Mouse (Mus musculus) cortical plate, adult 2 months (tissue): ENCODE data around the gene Tmc3. TPM values are rescaled to one million over a fixed set of nuclear protein-coding genes. Genes with fewer than 3 reads are reported as not detected.

Source experiments
- H3K27ac ChIP-seq: fragments of 200-500 bp; 2 replicates; pipeline ENCODE4 v1.5.1; 2012; ENCODE audit warnings: low read length, control low read depth, inconsistent platforms; ENCODE audit not compliant: insufficient read depth
- H3K4me1 ChIP-seq: fragments of 200-500 bp; 2 replicates; pipeline ENCODE4 v1.6.1; 2011; ENCODE audit warnings: low read length; ENCODE audit not compliant: control insufficient read depth, insufficient read depth
- H3K4me3 ChIP-seq: fragments of 200-500 bp; 2 replicates; pipeline ENCODE4 v1.5.1; 2011; ENCODE audit warnings: mild to moderate bottlenecking, low read length, control low read depth; ENCODE audit not compliant: insufficient read depth
- CTCF ChIP-seq: fragments of 200-500 bp; IDR thresholded peaks from 2 replicates; pipeline ENCODE4 v1.5.1; 2011; ENCODE audit warnings: mild to moderate bottlenecking, control low read depth, low read length; ENCODE audit not compliant: insufficient read depth; ENCODE audit errors: extremely low read depth
- POLR2A ChIP-seq: fragments of 200-500 bp; IDR thresholded peaks from 2 replicates; pipeline ENCODE4 v1.6.1; 2011; ENCODE audit warnings: mild to moderate bottlenecking, low read length, control low read depth; ENCODE audit not compliant: insufficient read depth; ENCODE audit errors: extremely low read depth
- polyA plus RNA-seq: library from polyadenylated mRNA; depleted of rRNA; stranded (reverse); fragments of >200 nt; gene quantifications from 2 replicates; pipeline ENCODE4 v1.2.3, GENCODE M21; 2012

Tmc3 gene
- polyA plus RNA-seq, 1 experiment, result 0.54 TPM

- Histone ChIP-seq H3K4me1 (no peaks in the 10 kb centered on the region), H3K27ac (no peak overlapping the region), H3K4me3 (no peak overlapping the region)
- no peak for TF ChIP-seq POLR2A
- no peak for TF ChIP-seq CTCF
Observed at GRCm38 (mm10) chr7:83636425-83636824, 51.7 kb downstream of the Tmc3 start.

GRCm38 (mm10) chr7:83637781-83638583 lies 53.3 kb downstream of the Tmc3 start:
- Histone ChIP-seq H3K4me1 (no peaks in the 10 kb centered on the region), H3K27ac (no peak overlapping the region), H3K4me3 (no peak overlapping the region)
- TF ChIP-seq CTCF (no peak), POLR2A (no peak)

- H3K4me3 ChIP-seq, result no peak overlapping the region
- H3K27ac ChIP-seq, result no peak overlapping the region
- TF ChIP-seq CTCF, result no peak
- no peak for TF ChIP-seq POLR2A
- no peaks in the 10 kb centered on the region for H3K4me1 ChIP-seq
Observed at GRCm38 (mm10) chr7:83639084-83639483, 54.4 kb downstream of the Tmc3 start.

- TF ChIP-seq POLR2A (no peak), CTCF (no peak)
- no peaks in the 10 kb centered on the region for H3K4me1 ChIP-seq
- H3K27ac ChIP-seq, result no peak overlapping the region
- H3K4me3 ChIP-seq, result no peak overlapping the region
Observed at GRCm38 (mm10) chr7:83640581-83640980, 55.9 kb downstream of the Tmc3 start.

- Histone ChIP-seq H3K4me3 (no peak overlapping the region), H3K4me1 (no peaks in the 10 kb centered on the region), H3K27ac (no peak overlapping the region)
- TF ChIP-seq POLR2A, result no peak
- TF ChIP-seq CTCF, result no peak
Observed at GRCm38 (mm10) chr7:83641163-83641562, 56.4 kb downstream of the Tmc3 start.

- H3K27ac ChIP-seq, result no peak overlapping the region
- no peak overlapping the region for H3K4me3 ChIP-seq
- TF ChIP-seq CTCF, result no peak
- TF ChIP-seq POLR2A, result no peak
- H3K4me1 ChIP-seq, result no peaks in the 10 kb centered on the region
Observed at GRCm38 (mm10) chr7:83643581-83643980, 58.9 kb downstream of the Tmc3 start.

- TF ChIP-seq CTCF (no peak), POLR2A (no peak)
Observed at GRCm38 (mm10) chr7:83644761-83645160, 60.0 kb downstream of the Tmc3 start.

GRCm38 (mm10) chr7:83645476-83645875 lies 60.7 kb downstream of the Tmc3 start:
- no peak overlapping the region for H3K4me3 ChIP-seq
- H3K4me1 ChIP-seq, result no peaks in the 10 kb centered on the region
- no peak for TF ChIP-seq POLR2A
- no peak for TF ChIP-seq CTCF
- no peak overlapping the region for H3K27ac ChIP-seq

More at GRCm38 (mm10) chr7:83644761-83645160, 60.0 kb downstream of the Tmc3 start:
- Histone ChIP-seq H3K4me1 (no peaks in the 10 kb centered on the region), H3K4me3 (no peak overlapping the region), H3K27ac (no peak overlapping the region)

- no peak overlapping the region for H3K4me3 ChIP-seq
- no peaks in the 10 kb centered on the region for H3K4me1 ChIP-seq
- TF ChIP-seq CTCF (no peak), POLR2A (no peak)
- H3K27ac ChIP-seq, result no peak overlapping the region
Observed at GRCm38 (mm10) chr7:83648807-83649206, 64.1 kb downstream of the Tmc3 start.

- Histone ChIP-seq H3K4me1 (no peaks in the 10 kb centered on the region), H3K27ac (no peak overlapping the region), H3K4me3 (no peak overlapping the region)
- no peak for TF ChIP-seq POLR2A
Observed at GRCm38 (mm10) chr7:83650638-83651037, 65.9 kb downstream of the Tmc3 start.

- Histone ChIP-seq H3K4me1 (no peaks in the 10 kb centered on the region), H3K4me3 (no peak overlapping the region), H3K27ac (no peak overlapping the region)
- TF ChIP-seq CTCF, result no peak
- no peak for TF ChIP-seq POLR2A
Observed at GRCm38 (mm10) chr7:83652498-83652897, 67.8 kb downstream of the Tmc3 start.
